Mouse (Mus musculus) ES-Bruce4 (cell line): ENCODE measurements around the gene Prkar1a.

Source experiments
- CTCF ChIP-seq: IDR thresholded peaks from one replicate; pipeline ENCODE4 v1.8.1; 2011; ENCODE audit warnings: low read depth, low read length
- POLR2A ChIP-seq: IDR thresholded peaks from one replicate; pipeline ENCODE4 v1.8.1; 2011; ENCODE audit warnings: low read length; ENCODE audit not compliant: insufficient read depth

- TF ChIP-seq CTCF = no peak
- TF ChIP-seq POLR2A = no peak
Measured at GRCm38 (mm10) chr11:109641498-109642222, 7.5 kb upstream of the Prkar1a start.
